Mouse (Mus musculus) limb, embryonic 14.5 days (tissue): ENCODE results near the gene D6Wsu163e. TPM values are rescaled to one million over a fixed set of nuclear protein-coding genes. Genes with fewer than 3 reads are reported as not detected.

ENCODE experiments used
- ATAC-seq: fragments of 200-750 bp; cut with Nextera tagmentation; 2 replicates; pipeline ENCODE4 v1.8.0; 2017; ENCODE audit warnings: low read depth, moderate number of reproducible peaks, moderate TSS enrichment; ENCODE audit not compliant: low FRiP score
- DNase-seq: peaks from one replicate; pipeline ENCODE4 v3.0.0-alpha.2; 2015; ENCODE audit warnings: low spot score
- H3K27ac ChIP-seq: fragments of 300-500 bp; sonication (generic); replicated peaks from 2 replicates; pipeline ENCODE4 v1.5.1; 2014; ENCODE audit warnings: low read depth, mild to moderate bottlenecking, low read length, moderate library complexity, mixed read lengths
- H3K27me3 ChIP-seq: fragments of 300-500 bp; sonication (generic); 2 replicates; pipeline ENCODE4 v1.6.1; 2014; ENCODE audit warnings: low read length, mixed read lengths; ENCODE audit not compliant: control insufficient read depth, insufficient read depth
- H3K36me3 ChIP-seq: fragments of 300-500 bp; sonication (generic); 2 replicates; pipeline ENCODE4 v1.6.1; 2014; ENCODE audit warnings: mild to moderate bottlenecking, low read length, moderate library complexity, mixed read lengths; ENCODE audit not compliant: control insufficient read depth, insufficient read depth
- H3K4me1 ChIP-seq: fragments of 300-500 bp; sonication (generic); 2 replicates; pipeline ENCODE4 v1.6.1; 2014; ENCODE audit warnings: antibody characterized with exemption, low read length, mixed read lengths; ENCODE audit not compliant: control insufficient read depth, insufficient read depth
- H3K4me2 ChIP-seq: fragments of 300-500 bp; sonication (generic); replicated peaks from 2 replicates; pipeline ENCODE4 v1.6.1; 2014; ENCODE audit warnings: low read depth, mild to moderate bottlenecking, low read length, moderate library complexity; ENCODE audit not compliant: severe bottlenecking
- H3K4me3 ChIP-seq: fragments of 300-500 bp; sonication (generic); replicated peaks from 2 replicates; pipeline ENCODE4 v1.5.1; 2014; ENCODE audit warnings: low read length
- H3K9ac ChIP-seq: fragments of 300-500 bp; sonication (generic); 2 replicates; pipeline ENCODE4 v1.6.1; 2014; ENCODE audit warnings: mild to moderate bottlenecking, low read depth, low read length, moderate library complexity; ENCODE audit not compliant: severe bottlenecking
- H3K9me3 ChIP-seq: fragments of 300-500 bp; sonication (generic); 2 replicates; pipeline ENCODE4 v1.6.1; 2016; ENCODE audit warnings: low read length; ENCODE audit not compliant: control insufficient read depth
- POLR2A ChIP-seq: fragments of 200-500 bp; IDR thresholded peaks from 2 replicates; pipeline ENCODE4 v1.8.0; 2012; ENCODE audit warnings: inconsistent platforms, mild to moderate bottlenecking, moderate library complexity, borderline replicate concordance; ENCODE audit not compliant: insufficient read depth, insufficient read length; ENCODE audit errors: extremely low read depth
- WGBS: fragments of 180-500 bp; shearing (Covaris S2); extraction: QIAGEN DNeasy Blood & Tissue Kit; methylation state at CpG from one replicate; pipeline ENCODE4 v1.1.7; 2014; 5-methylcytosine and 5-hydroxymethylcytosine counted together
- polyA plus RNA-seq, 2 experiments: library from polyadenylated mRNA; depleted of rRNA in 1 of 2; stranded (reverse) in 1 of 2; unstranded in 1 of 2; fragments of >200 nt; fragmentation: Nextera tagmentation in 1 of 2; extraction: Ambion mirVana in 1 of 2; gene quantifications; 2 replicates each; pipeline versions ENCODE4 v1.2.1 to v1.2.3; 2012 to 2014

The D6Wsu163e gene
- polyA plus RNA-seq, 2 experiments, result 12.2 to 12.4 TPM

DNA sequence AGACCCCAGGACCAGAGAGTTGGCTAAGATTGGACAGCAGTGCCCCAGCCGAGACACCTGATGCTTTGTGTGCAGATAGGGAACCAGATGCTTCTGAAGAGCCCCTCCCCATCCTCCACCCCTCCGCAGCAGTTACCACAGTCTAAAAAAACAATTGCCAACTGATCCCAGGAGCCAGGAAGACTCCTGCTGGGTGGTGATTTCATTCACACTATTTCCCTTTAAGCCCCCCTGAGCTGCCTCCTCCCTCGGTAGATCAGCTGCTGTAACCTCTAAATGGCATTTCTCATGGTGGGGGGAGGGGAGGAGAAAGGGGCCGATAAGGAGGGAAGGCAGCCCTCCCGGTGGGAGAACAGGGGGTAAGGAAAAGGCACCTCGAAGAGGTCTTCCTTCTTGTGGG lies 79.5 kb downstream of the D6Wsu163e start:
- no peak overlapping the region for H3K9ac ChIP-seq
- peaks cover 17% of the 10 kb centered on the region for H3K4me1 ChIP-seq
- 2% methylated on average over 6 of the region's 6 CpGs for WGBS
- H3K27me3 ChIP-seq, result no peaks in the 10 kb centered on the region
- no peak for TF ChIP-seq POLR2A
- peak overlapping the region; percentile 6; the same call in 1 of the 2 replicates for H3K4me2 ChIP-seq
- peak; percentile 53 for ATAC-seq
- no peaks in the 10 kb centered on the region for H3K36me3 ChIP-seq
- H3K27ac ChIP-seq, result no peak overlapping the region
- no peak for DNase-seq
- no peaks in the 10 kb centered on the region for H3K9me3 ChIP-seq
- H3K4me3 ChIP-seq, result no peak overlapping the region

DNA sequence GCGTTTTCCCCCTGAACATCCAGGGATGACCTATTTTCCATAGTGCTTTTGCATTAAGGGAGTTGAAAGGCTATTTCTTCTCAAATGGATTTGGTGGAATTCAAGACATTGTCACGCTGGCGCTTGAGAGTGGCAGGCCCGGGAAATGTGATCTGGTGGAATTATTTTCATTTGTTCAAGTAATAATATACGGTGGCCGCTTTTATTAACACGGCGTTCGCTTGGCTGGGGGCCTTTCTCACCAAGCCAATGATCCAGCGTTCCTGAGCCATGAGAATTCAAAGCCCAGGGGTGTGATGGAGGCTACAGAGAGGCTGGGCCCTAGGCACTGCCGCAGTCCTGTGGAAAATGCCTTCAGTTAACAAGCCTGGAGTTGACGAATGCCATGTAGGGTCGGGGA lies 80.7 kb downstream of the D6Wsu163e start:
- ATAC-seq (peak; percentile 56; the same call in 1 of the 2 replicates), DNase-seq (peak; percentile 18)
- 11% methylated on average over 13 of the region's 13 CpGs for WGBS
- H3K9ac ChIP-seq, result no peak overlapping the region
- H3K36me3 ChIP-seq, result no peaks in the 10 kb centered on the region
- H3K9me3 ChIP-seq, result no peaks in the 10 kb centered on the region
- no peaks in the 10 kb centered on the region for H3K27me3 ChIP-seq
- H3K4me1 ChIP-seq, result peaks cover 21% of the 10 kb centered on the region
- no peak overlapping the region for H3K4me2 ChIP-seq
- TF ChIP-seq POLR2A, result no peak
- H3K27ac ChIP-seq, result no peak overlapping the region
- no peak overlapping the region for H3K4me3 ChIP-seq

DNA sequence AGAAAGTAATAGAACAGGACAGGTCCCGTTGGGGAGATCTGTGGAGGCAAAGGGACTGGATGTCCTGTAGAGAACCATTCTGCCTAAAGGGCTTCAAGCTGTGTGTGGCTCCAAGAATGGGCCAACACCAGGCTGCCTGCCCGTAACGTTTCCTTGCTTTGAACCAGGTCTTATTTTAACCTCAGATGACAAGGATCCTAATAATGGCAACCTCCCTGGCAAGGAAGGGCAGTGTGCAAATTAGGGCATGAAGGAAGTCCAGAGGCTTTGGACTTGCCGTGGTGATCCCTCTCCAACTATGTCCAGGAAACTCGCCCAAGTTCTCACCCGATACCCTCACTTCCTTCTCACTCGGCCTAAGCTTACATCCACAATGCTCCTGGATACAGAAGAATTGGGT lies 85.1 kb downstream of the D6Wsu163e start:
- TF ChIP-seq POLR2A, result no peak
- Histone ChIP-seq H3K27ac (no peak overlapping the region), H3K4me2 (no peak overlapping the region), H3K36me3 (no peaks in the 10 kb centered on the region), H3K4me1 (peaks cover 13% of the 10 kb centered on the region), H3K9me3 (no peaks in the 10 kb centered on the region), H3K4me3 (no peak overlapping the region), H3K27me3 (no peaks in the 10 kb centered on the region), H3K9ac (no peak overlapping the region)
- 62% methylated on average over 7 of the region's 7 CpGs for WGBS
- ATAC-seq, result no peak
- no peak for DNase-seq

Other genes with a start within 250 kb of the D6Wsu163e start
- gene Kcna6, start 199.3 kb upstream of the D6Wsu163e start, polyA plus RNA-seq (2012; rRNA removed), result 8.6 and 9.1 TPM in 2 replicates
- 8.5 and 8.9 TPM in 2 replicates for gene Kcna6, start 199.3 kb upstream of the D6Wsu163e start, polyA plus RNA-seq (2014; fragmentation: Nextera tagmentation; extraction: Ambion mirVana)
- 84.8 and 87.7 TPM in 2 replicates for gene Ndufa9, start 90.8 kb upstream of the D6Wsu163e start, polyA plus RNA-seq (2012; rRNA removed)
- 177 and 186 TPM in 2 replicates for gene Ndufa9, start 90.8 kb upstream of the D6Wsu163e start, polyA plus RNA-seq (2014; fragmentation: Nextera tagmentation; extraction: Ambion mirVana)
- gene Akap3, start 86.9 kb upstream of the D6Wsu163e start, polyA plus RNA-seq (2012; rRNA removed), result 0.04 and 0.05 TPM in 2 replicates
- not detected in 2 replicates for gene Akap3, start 86.9 kb upstream of the D6Wsu163e start, polyA plus RNA-seq (2014; fragmentation: Nextera tagmentation; extraction: Ambion mirVana)
- gene Dyrk4, start 18.1 kb upstream of the D6Wsu163e start, polyA plus RNA-seq (2012; rRNA removed), result 0.03 and 0.08 TPM in 2 replicates
- not detected in 2 replicates for gene Dyrk4, start 18.1 kb upstream of the D6Wsu163e start, polyA plus RNA-seq (2014; fragmentation: Nextera tagmentation; extraction: Ambion mirVana)
- gene Rad51ap1, start 375 bp upstream of the D6Wsu163e start, polyA plus RNA-seq (2012; rRNA removed), result 46.3 and 55.8 TPM in 2 replicates
- 50.6 and 52.7 TPM in 2 replicates for gene Rad51ap1, start 375 bp upstream of the D6Wsu163e start, polyA plus RNA-seq (2014; fragmentation: Nextera tagmentation; extraction: Ambion mirVana)
- gene Fgf6, start 75.6 kb downstream of the D6Wsu163e start, polyA plus RNA-seq (2012; rRNA removed), result 2.8 and 2.9 TPM in 2 replicates
- gene Fgf6, start 75.6 kb downstream of the D6Wsu163e start, polyA plus RNA-seq (2014; fragmentation: Nextera tagmentation; extraction: Ambion mirVana), result 2.3 and 2.5 TPM in 2 replicates
- 0.17 and 0.24 TPM in 2 replicates for gene Fgf23, start 132.9 kb downstream of the D6Wsu163e start, polyA plus RNA-seq (2012; rRNA removed)
- gene Fgf23, start 132.9 kb downstream of the D6Wsu163e start, polyA plus RNA-seq (2014; fragmentation: Nextera tagmentation; extraction: Ambion mirVana), result not detected in 2 replicates
- gene Tigar, start 169.6 kb downstream of the D6Wsu163e start, polyA plus RNA-seq (2012; rRNA removed), result 3.4 and 4.1 TPM in 2 replicates
- 3.2 and 3.3 TPM in 2 replicates for gene Tigar, start 169.6 kb downstream of the D6Wsu163e start, polyA plus RNA-seq (2014; fragmentation: Nextera tagmentation; extraction: Ambion mirVana)
- 143 and 170 TPM in 2 replicates for gene Ccnd2, start 212.2 kb downstream of the D6Wsu163e start, polyA plus RNA-seq (2012; rRNA removed)
- 1,147 and 1,270 TPM in 2 replicates for gene Ccnd2, start 212.2 kb downstream of the D6Wsu163e start, polyA plus RNA-seq (2014; fragmentation: Nextera tagmentation; extraction: Ambion mirVana)